Mouse (Mus musculus): ENCODE data around the gene Crtac1. TPM values are rescaled to one million over a fixed set of nuclear protein-coding genes. Genes with fewer than 3 reads are reported as not detected.

Gene Crtac1
- total and polyA plus RNA-seq, 3 experiments: 0.15 TPM; not detected in 2

GRCm38 (mm10) chr19:42260486-42260885 lies 171.1 kb downstream of the Crtac1 start:
- Histone ChIP-seq H3K27me3 (ENCODE audit: control insufficient read depth in 1 of 2, insufficient read depth in 2 of 2, low read length in 2 of 2) (0 out of 4 replicates have a peak, but pooled peaks cover 2% of the 10 kb centered on the region in 2 experiments), H3K9me3 (replicated peaks; ENCODE audit: insufficient read depth, low read length) (no peaks in the 10 kb centered on the region), H3K4me1 (ENCODE audit: control insufficient read depth in 1 of 2, insufficient read depth in 2 of 2, low read length in 2 of 2) (no peaks in the 10 kb centered on the region), H3K9ac (ENCODE audit: control insufficient read depth, low read depth, low read length, poor library complexity, severe bottlenecking) (no peak overlapping the region), H3K4me3 (ENCODE audit: control insufficient read depth in 1 of 2, insufficient read depth in 1 of 2, low read depth in 2 of 2, low read length in 2 of 2) (no peak overlapping the region), H3K36me3 (ENCODE audit: control insufficient read depth in 1 of 2, insufficient read depth in 2 of 2, low read length in 2 of 2) (no peaks in the 10 kb centered on the region), H3K79me2 (ENCODE audit: control insufficient read depth, insufficient read depth, low read length, poor library complexity) (no peaks in the 10 kb centered on the region), H3K27ac (ENCODE audit: control insufficient read depth, low read depth, low read length) (no peak overlapping the region)
- TF ChIP-seq HCFC1 (IDR thresholded peaks at IDR 0.05; ENCODE audit: low read depth, low read length) (no peak), POLR2A (IDR thresholded peaks at IDR 0.05; ENCODE audit: control insufficient read depth in 1 of 2, insufficient read depth in 1 of 2, low read depth in 1 of 2, low read length in 2 of 2, poor library complexity in 1 of 2) (no peak), USF1 (IDR thresholded peaks at IDR 0.05; ENCODE audit: low read depth, low read length) (no peak), TCF12 (IDR thresholded peaks at IDR 0.05; ENCODE audit: low read depth, low read length) (no peak)
- no peak for DNase-seq (ENCODE audit: low read depth, low spot score)

DNA sequence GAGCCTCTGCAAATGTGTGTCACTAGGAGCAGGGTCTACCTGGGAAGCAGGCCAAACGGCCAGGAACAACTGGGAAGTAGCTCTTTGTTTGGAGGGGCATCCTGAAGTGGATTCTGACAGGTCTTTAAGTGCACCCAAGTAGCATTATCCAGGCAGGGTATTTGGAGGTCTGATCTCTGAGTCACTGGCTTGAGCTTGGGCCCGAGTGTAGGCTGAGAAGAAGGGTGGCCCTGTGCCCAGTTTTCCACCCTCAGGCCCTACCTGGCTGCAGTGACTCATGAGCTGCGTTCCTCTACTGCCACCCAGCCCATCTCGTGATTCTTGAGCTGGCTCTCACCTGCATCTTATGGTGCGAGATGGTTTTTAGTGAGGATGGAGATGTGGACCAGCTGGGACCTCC lies 173.0 kb downstream of the Crtac1 start:
- H3K27ac ChIP-seq (ENCODE audit: control insufficient read depth, low read depth, low read length): no peak overlapping the region
- H3K4me1 ChIP-seq (ENCODE audit: control insufficient read depth in 1 of 2, insufficient read depth in 2 of 2, low read length in 2 of 2): no peaks in the 10 kb centered on the region
- H3K9me3 ChIP-seq (replicated peaks; ENCODE audit: insufficient read depth, low read length): no peaks in the 10 kb centered on the region
- peaks cover 1 to 2% of the 10 kb centered on the region in 2 experiments; a peak in 1 of 4 replicates for H3K27me3 ChIP-seq (ENCODE audit: control insufficient read depth in 1 of 2, insufficient read depth in 2 of 2, low read length in 2 of 2)
- no peak overlapping the region for H3K9ac ChIP-seq (ENCODE audit: control insufficient read depth, low read depth, low read length, poor library complexity, severe bottlenecking)
- H3K36me3 ChIP-seq (ENCODE audit: control insufficient read depth in 1 of 2, insufficient read depth in 2 of 2, low read length in 2 of 2): no peaks in the 10 kb centered on the region
- no peak overlapping the region for H3K4me3 ChIP-seq (ENCODE audit: control insufficient read depth in 1 of 2, insufficient read depth in 1 of 2, low read depth in 2 of 2, low read length in 2 of 2)
- H3K79me2 ChIP-seq (ENCODE audit: control insufficient read depth, insufficient read depth, low read length, poor library complexity): no peaks in the 10 kb centered on the region
- no peak for DNase-seq (ENCODE audit: low read depth, low spot score)
- no peak for TF ChIP-seq TAL1 (IDR thresholded peaks at IDR 0.05; ENCODE audit: low read length)

- H3K27me3 ChIP-seq (ENCODE audit: control insufficient read depth in 1 of 2, insufficient read depth in 2 of 2, low read length in 2 of 2): peaks cover 1 to 2% of the 10 kb centered on the region in 2 experiments; a peak in 1 of 4 replicates
- no peak overlapping the region for H3K27ac ChIP-seq (ENCODE audit: control insufficient read depth, low read depth, low read length)
- DNase-seq (ENCODE audit: low read depth, low spot score): no peak
- no peak overlapping the region for H3K4me3 ChIP-seq (ENCODE audit: control insufficient read depth in 1 of 2, insufficient read depth in 1 of 2, low read depth in 2 of 2, low read length in 2 of 2)
- TF ChIP-seq POLR2A (IDR thresholded peaks at IDR 0.05; ENCODE audit: control insufficient read depth in 1 of 2, insufficient read depth in 1 of 2, low read depth in 1 of 2, low read length in 2 of 2, poor library complexity in 1 of 2) (no peak), GATA1 (IDR thresholded peaks at IDR 0.05; ENCODE audit: low read depth, low read length) (no peak), ETS1 (IDR thresholded peaks at IDR 0.05; ENCODE audit: low read depth, low read length) (no peak), MXI1 (IDR thresholded peaks at IDR 0.05; ENCODE audit: low read depth, low read length) (no peak), RCOR1 (IDR thresholded peaks at IDR 0.05; ENCODE audit: low read depth, low read length) (no peak), UBTF (IDR thresholded peaks at IDR 0.05; ENCODE audit: borderline replicate concordance, insufficient read depth, low read depth, low read length) (no peak), KAT2A (conservative IDR thresholded peaks at IDR 0.05; ENCODE audit: low read depth, low read length) (no peak), CHD2 (IDR thresholded peaks at IDR 0.05; ENCODE audit: low read length) (no peak), MYC (IDR thresholded peaks at IDR 0.05; ENCODE audit: low read depth, low read length) (no peak), NRF1 (IDR thresholded peaks at IDR 0.05; ENCODE audit: insufficient read depth, low read depth, low read length, poor library complexity, severe bottlenecking) (no peak), USF1 (IDR thresholded peaks at IDR 0.05; ENCODE audit: low read depth, low read length) (no peak), EP300 (IDR thresholded peaks at IDR 0.05; ENCODE audit: low read depth in 1 of 2, low read length in 2 of 2) (no peak), BHLHE40 (IDR thresholded peaks at IDR 0.05; ENCODE audit: borderline replicate concordance, low read depth, low read length) (no peak)
- H3K9ac ChIP-seq (ENCODE audit: control insufficient read depth, low read depth, low read length, poor library complexity, severe bottlenecking): no peak overlapping the region
- H3K4me1 ChIP-seq (ENCODE audit: control insufficient read depth in 1 of 2, insufficient read depth in 2 of 2, low read length in 2 of 2): no peaks in the 10 kb centered on the region
- H3K9me3 ChIP-seq (replicated peaks; ENCODE audit: insufficient read depth, low read length): no peaks in the 10 kb centered on the region
- H3K79me2 ChIP-seq (ENCODE audit: control insufficient read depth, insufficient read depth, low read length, poor library complexity): no peaks in the 10 kb centered on the region
- H3K36me3 ChIP-seq (ENCODE audit: control insufficient read depth in 1 of 2, insufficient read depth in 2 of 2, low read length in 2 of 2): no peaks in the 10 kb centered on the region
Measured at GRCm38 (mm10) chr19:42258031-42258430, 173.6 kb downstream of the Crtac1 start.

Data from MEL (cell line).